Mouse (Mus musculus) B cell, adult 67 days (primary cell): ENCODE measurements around the gene Chpt1. TPM values are rescaled to one million over a fixed set of nuclear protein-coding genes. Genes with fewer than 3 reads are reported as not detected.

Experiments
- total RNA-seq, 2 experiments: library from RNA; stranded (reverse); gene quantifications; 4 replicates each; pipeline ENCODE4 v1.2.4; 2023

Gene Chpt1
- 1 to 10 TPM; 3.9 to 5.5 TPM for total RNA-seq

GRCm38 (mm10) chr10:88503421-88504314 is at the start of gene Chpt1:
Gene Chpt1, minus strand, starts transcription at chr10:88504073.

DNA sequence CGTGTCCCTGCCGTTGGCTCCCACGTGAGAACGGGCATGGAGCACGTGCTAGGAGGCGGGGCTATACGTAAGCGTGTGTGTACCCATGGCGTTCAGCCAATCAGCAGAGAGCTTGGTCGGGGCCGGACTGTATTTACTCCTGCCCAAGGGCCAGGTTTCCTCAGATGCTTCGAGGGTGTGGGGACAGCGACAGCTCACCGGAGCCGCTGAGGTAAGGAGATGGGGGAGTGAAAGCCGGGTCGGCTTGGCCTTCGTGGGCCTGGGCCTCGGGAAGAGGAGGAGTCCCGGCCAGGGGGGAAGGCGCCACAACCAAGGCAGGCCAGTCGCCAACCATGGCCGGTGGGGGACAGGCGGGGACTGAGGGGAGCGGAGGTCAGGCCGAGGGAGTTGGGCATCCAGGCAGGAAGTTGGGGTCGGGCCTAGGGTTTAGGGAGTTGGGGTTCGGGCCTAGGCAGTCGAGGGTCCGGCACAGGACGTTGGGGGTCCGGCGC is 44.3 kb downstream of the Chpt1 start, which contains the start of gene Sycp3:
Gene Sycp3 (plus strand): TSS at position 68 of the 491 bp plus-strand sequence.

Other genes with a start within 250 kb of the Chpt1 start
- under 1 TPM; 0.39 to 0.67 TPM for gene Dram1, start 125.0 kb downstream of the Chpt1 start, total RNA-seq
- gene Gnptab, start 124.9 kb downstream of the Chpt1 start, total RNA-seq = 10 to 100 TPM; 44.6 to 54.1 TPM
- under 1 TPM in 1 of 2 experiments, not detected in 1; 0.68 TPM for gene Sycp3, start 44.5 kb downstream of the Chpt1 start, total RNA-seq
- gene Mybpc1, start 101.1 kb upstream of the Chpt1 start, total RNA-seq = 1 to 10 TPM; 1.3 to 2.3 TPM
- 10 to 100 TPM in 1 of 2 experiments, 1 to 10 TPM in 1; 9.1 to 17.2 TPM for gene Spic, start 180.9 kb upstream of the Chpt1 start, total RNA-seq
- 10 to 100 TPM; 39.9 to 45.7 TPM for gene Arl1, start 226.8 kb upstream of the Chpt1 start, total RNA-seq